Mouse (Mus musculus) midbrain, embryonic 12.5 days (tissue): Measurements from ENCODE around the gene Lrrc17. TPM values are rescaled to one million over a fixed set of nuclear protein-coding genes. Genes with fewer than 3 reads are reported as not detected.

Source experiments
- ATAC-seq: fragments of 200-750 bp; cut with Nextera tagmentation; 2 replicates; pipeline ENCODE4 v1.8.0; 2017; ENCODE audit warnings: low read depth, moderate TSS enrichment, moderate library complexity; ENCODE audit not compliant: low FRiP score
- H3K27ac ChIP-seq: fragments of 300-500 bp; sonication (generic); replicated peaks from 2 replicates; pipeline ENCODE4 v1.5.1; 2016; ENCODE audit warnings: mild to moderate bottlenecking
- H3K27me3 ChIP-seq: fragments of 300-500 bp; sonication (generic); 2 replicates; pipeline ENCODE4 v1.6.1; 2016; ENCODE audit warnings: mild to moderate bottlenecking
- H3K36me3 ChIP-seq: fragments of 300-500 bp; sonication (generic); 2 replicates; pipeline ENCODE4 v1.6.1; 2016
- H3K4me1 ChIP-seq: fragments of 300-500 bp; sonication (generic); 2 replicates; pipeline ENCODE4 v1.6.1; 2016
- H3K4me2 ChIP-seq: fragments of 300-500 bp; sonication (generic); replicated peaks from 2 replicates; pipeline ENCODE4 v1.6.1; 2016; ENCODE audit warnings: mild to moderate bottlenecking, moderate library complexity
- H3K4me3 ChIP-seq: fragments of 300-500 bp; sonication (generic); 2 replicates; pipeline ENCODE4 v1.5.1; 2016; ENCODE audit warnings: mild to moderate bottlenecking
- H3K9ac ChIP-seq: fragments of 300-500 bp; sonication (generic); replicated peaks from 2 replicates; pipeline ENCODE4 v1.6.1; 2016; ENCODE audit warnings: mild to moderate bottlenecking, moderate library complexity
- H3K9me3 ChIP-seq: fragments of 300-500 bp; sonication (generic); 2 replicates; pipeline ENCODE4 v1.6.1; 2016; ENCODE audit warnings: mild to moderate bottlenecking
- WGBS: fragments of 180-500 bp; shearing (Covaris S2); methylation state at CpG from one replicate; pipeline ENCODE4 v1.1.7; 2016; 5-methylcytosine and 5-hydroxymethylcytosine counted together
- polyA plus RNA-seq: library from polyadenylated mRNA; unstranded; fragments of >200 nt; fragmentation: Nextera tagmentation; extraction: Ambion mirVana; gene quantifications from 2 replicates; pipeline ENCODE4 v1.2.1, GENCODE M21; 2016

The Lrrc17 gene
- 19.3 and 28.5 TPM in 2 replicates for polyA plus RNA-seq

GRCm38 (mm10) chr5:21543409-21544201, at the start of gene Lrrc17:
TSS of gene Lrrc17 (plus strand) at chr5:21543559.
- Histone ChIP-seq H3K36me3 (no peaks in the 10 kb centered on the region), H3K27me3 (no peaks in the 10 kb centered on the region), H3K4me2 (no peak within 1 kb of the TSS), H3K27ac (no peak within 1 kb of the TSS), H3K4me3 (no peak within 1 kb of the TSS), H3K9me3 (no peaks in the 10 kb centered on the region), H3K9ac (no peak within 1 kb of the TSS), H3K4me1 (no peaks in the 10 kb centered on the region; the same call in 1 of the 2 replicates)
- 64% methylated on average over 17 of the region's 17 CpGs for WGBS
- 0 out of 2 replicates have a peak, but pooled peaks have one; percentile 12 for ATAC-seq

GRCm38 (mm10) chr5:21494781-21495180, 48.6 kb upstream of the Lrrc17 start:
- no peak overlapping the region for H3K27ac ChIP-seq
- no peak for ATAC-seq
- no peak overlapping the region for H3K4me2 ChIP-seq
- no peaks in the 10 kb centered on the region for H3K36me3 ChIP-seq
- WGBS = 70% methylated on average over 3 of the region's 3 CpGs
- no peaks in the 10 kb centered on the region for H3K27me3 ChIP-seq
- 0 out of 2 replicates have a peak, but pooled peaks cover 3% of the 10 kb centered on the region for H3K4me1 ChIP-seq
- H3K9ac ChIP-seq = no peak overlapping the region
- no peak overlapping the region for H3K4me3 ChIP-seq
- no peaks in the 10 kb centered on the region for H3K9me3 ChIP-seq

- Histone ChIP-seq H3K4me2 (no peak overlapping the region), H3K36me3 (no peaks in the 10 kb centered on the region), H3K9ac (no peak overlapping the region), H3K27ac (no peak overlapping the region), H3K4me1 (peaks cover 2% of the 10 kb centered on the region; the same call in 1 of the 2 replicates), H3K4me3 (no peak overlapping the region), H3K9me3 (no peaks in the 10 kb centered on the region), H3K27me3 (no peaks in the 10 kb centered on the region)
- ATAC-seq = no peak
- 84% methylated on average over 6 of the region's 6 CpGs for WGBS
Observed at GRCm38 (mm10) chr5:21496321-21496720, 47.0 kb upstream of the Lrrc17 start.

GRCm38 (mm10) chr5:21496881-21497280, 46.5 kb upstream of the Lrrc17 start:
- no peak for ATAC-seq

GRCm38 (mm10) chr5:21498490-21498889, 44.9 kb upstream of the Lrrc17 start:
- Histone ChIP-seq H3K4me2 (no peak overlapping the region), H3K4me1 (no peaks in the 10 kb centered on the region; the same call in 1 of the 2 replicates), H3K4me3 (no peak overlapping the region), H3K9me3 (no peaks in the 10 kb centered on the region), H3K27me3 (no peaks in the 10 kb centered on the region), H3K27ac (no peak overlapping the region), H3K36me3 (no peaks in the 10 kb centered on the region), H3K9ac (no peak overlapping the region)
- ATAC-seq = no peak
- WGBS = 86% methylated on average over 2 of the region's 2 CpGs

More at GRCm38 (mm10) chr5:21496881-21497280, 46.5 kb upstream of the Lrrc17 start:
- Histone ChIP-seq H3K4me2 (no peak overlapping the region), H3K27me3 (no peaks in the 10 kb centered on the region), H3K4me3 (no peak overlapping the region), H3K27ac (no peak overlapping the region), H3K9ac (no peak overlapping the region), H3K9me3 (no peaks in the 10 kb centered on the region), H3K36me3 (no peaks in the 10 kb centered on the region), H3K4me1 (no peaks in the 10 kb centered on the region; the same call in 1 of the 2 replicates)
- 64% methylated on average over 3 of the region's 3 CpGs for WGBS

- Histone ChIP-seq H3K36me3 (no peaks in the 10 kb centered on the region), H3K9ac (no peak overlapping the region), H3K4me1 (no peaks in the 10 kb centered on the region; the same call in 1 of the 2 replicates), H3K27me3 (no peaks in the 10 kb centered on the region), H3K4me3 (no peak overlapping the region), H3K4me2 (no peak overlapping the region), H3K9me3 (no peaks in the 10 kb centered on the region), H3K27ac (no peak overlapping the region)
- 77% methylated on average over 11 of the region's 11 CpGs for WGBS
- no peak for ATAC-seq
Observed at GRCm38 (mm10) chr5:21498925-21499324, 44.4 kb upstream of the Lrrc17 start.

- ATAC-seq = no peak
- Histone ChIP-seq H3K9ac (no peak overlapping the region), H3K9me3 (no peaks in the 10 kb centered on the region), H3K4me1 (no peaks in the 10 kb centered on the region; the same call in 1 of the 2 replicates), H3K4me3 (no peak overlapping the region), H3K4me2 (no peak overlapping the region), H3K27me3 (no peaks in the 10 kb centered on the region), H3K27ac (no peak overlapping the region), H3K36me3 (no peaks in the 10 kb centered on the region)
- WGBS = 78% methylated on average over 10 of the region's 10 CpGs
Observed at GRCm38 (mm10) chr5:21500133-21500532, 43.2 kb upstream of the Lrrc17 start.

GRCm38 (mm10) chr5:21500941-21501340, 42.4 kb upstream of the Lrrc17 start:
- H3K9me3 ChIP-seq = no peaks in the 10 kb centered on the region
- ATAC-seq = no peak

GRCm38 (mm10) chr5:21502936-21503610, 40.3 kb upstream of the Lrrc17 start:
- H3K4me3 ChIP-seq = no peak overlapping the region
- WGBS = 85% methylated on average over 13 of the region's 13 CpGs
- no peak for ATAC-seq

More at GRCm38 (mm10) chr5:21500941-21501340, 42.4 kb upstream of the Lrrc17 start:
- Histone ChIP-seq H3K9ac (no peak overlapping the region), H3K4me1 (no peaks in the 10 kb centered on the region; the same call in 1 of the 2 replicates), H3K27me3 (no peaks in the 10 kb centered on the region), H3K36me3 (no peaks in the 10 kb centered on the region), H3K4me2 (no peak overlapping the region), H3K27ac (no peak overlapping the region), H3K4me3 (no peak overlapping the region)
- WGBS = 90% methylated on average over 2 of the region's 2 CpGs

GRCm38 (mm10) chr5:21505159-21505558, 38.2 kb upstream of the Lrrc17 start:
- no peak for ATAC-seq
- WGBS = 89% methylated on average over 8 of the region's 8 CpGs

More at GRCm38 (mm10) chr5:21502936-21503610, 40.3 kb upstream of the Lrrc17 start:
- no peaks in the 10 kb centered on the region for H3K9me3 ChIP-seq
- no peaks in the 10 kb centered on the region for H3K27me3 ChIP-seq
- no peaks in the 10 kb centered on the region; the same call in 1 of the 2 replicates for H3K4me1 ChIP-seq
- no peak overlapping the region for H3K4me2 ChIP-seq
- no peaks in the 10 kb centered on the region for H3K36me3 ChIP-seq
- no peak overlapping the region for H3K27ac ChIP-seq
- H3K9ac ChIP-seq = no peak overlapping the region

GRCm38 (mm10) chr5:21506887-21507286, 36.5 kb upstream of the Lrrc17 start:
- Histone ChIP-seq H3K27me3 (no peaks in the 10 kb centered on the region), H3K27ac (no peak overlapping the region), H3K9me3 (no peaks in the 10 kb centered on the region), H3K4me3 (no peak overlapping the region), H3K9ac (no peak overlapping the region), H3K4me2 (no peak overlapping the region), H3K4me1 (no peaks in the 10 kb centered on the region), H3K36me3 (no peaks in the 10 kb centered on the region)
- 78% methylated on average over 1 of the region's 1 CpGs for WGBS
- ATAC-seq = no peak

More at GRCm38 (mm10) chr5:21505159-21505558, 38.2 kb upstream of the Lrrc17 start:
- H3K27me3 ChIP-seq = no peaks in the 10 kb centered on the region
- no peak overlapping the region for H3K9ac ChIP-seq
- H3K27ac ChIP-seq = no peak overlapping the region
- H3K9me3 ChIP-seq = no peaks in the 10 kb centered on the region
- H3K4me2 ChIP-seq = no peak overlapping the region
- no peaks in the 10 kb centered on the region for H3K4me1 ChIP-seq
- H3K36me3 ChIP-seq = no peaks in the 10 kb centered on the region
- H3K4me3 ChIP-seq = no peak overlapping the region

GRCm38 (mm10) chr5:21509801-21510200, 33.6 kb upstream of the Lrrc17 start:
- Histone ChIP-seq H3K36me3 (no peaks in the 10 kb centered on the region), H3K9me3 (no peaks in the 10 kb centered on the region), H3K4me1 (no peaks in the 10 kb centered on the region), H3K9ac (no peak overlapping the region), H3K4me2 (no peak overlapping the region), H3K27ac (no peak overlapping the region), H3K27me3 (0 out of 2 replicates have a peak, but pooled peaks cover 4% of the 10 kb centered on the region), H3K4me3 (no peak overlapping the region)
- ATAC-seq = no peak
- 84% methylated on average over 4 of the region's 4 CpGs for WGBS
